Mouse (Mus musculus) left cerebral cortex, adult 2 months (tissue): Measurements from ENCODE around the gene Idh3g. TPM values are rescaled to one million over a fixed set of nuclear protein-coding genes. Genes with fewer than 3 reads are reported as not detected.
A peak's percentile ranks its signal among the peaks of the same experiment; 100 is the strongest.

Source experiments
- DNase-seq, 2 experiments: peaks; one replicate each; pipeline ENCODE4 v3.0.0; 2021 to 2022; ENCODE audit warnings: low spot score in 2 of 2, mixed read lengths in 1 of 2; ENCODE audit errors: extremely low spot score in 1 of 2
- H3K27ac ChIP-seq: fragments of 200-600 bp; 2 replicates; pipeline ENCODE4 v1.8.1; 2022
- H3K4me3 ChIP-seq: fragments of 200-600 bp; 2 replicates; pipeline ENCODE4 v1.8.1; 2022
- CTCF ChIP-seq: fragments of 200-600 bp; IDR thresholded peaks from 2 replicates; pipeline ENCODE4 v1.8.1; 2022; ENCODE audit warnings: antibody characterized with exemption, mild to moderate bottlenecking, moderate library complexity
- intact Hi-C: fragments of 180-260 bp; cut with DNase I; formaldehyde crosslinking; loops from one replicate; pipeline ENCODE4 v1.15.1; 2025
- long read RNA-seq, 2 experiments: library from polyadenylated mRNA; stranded (forward); transcript quantifications; one replicate each; pipeline ENCODE4 v2.0.0; 2021; ENCODE audit warnings: borderline mapping rate in 2 of 2
- total RNA-seq, 2 experiments: library from RNA; stranded (reverse); gene quantifications; 2 replicates each; pipeline ENCODE4 v1.2.3; 2021

Gene Idh3g
- total RNA-seq: 100 to 1,000 TPM; 194 to 201 TPM
- long read RNA-seq, experiment 1, partial matches to known transcripts: 5 of 90 reads
- long read RNA-seq, experiment 1, other reads (novel, unspliced or antisense): 83 of 90 reads
- long read RNA-seq, experiment 2, partial matches to known transcripts: 2 of 85 reads
- long read RNA-seq, experiment 2, other reads (novel, unspliced or antisense): 80 of 85 reads

DNA sequence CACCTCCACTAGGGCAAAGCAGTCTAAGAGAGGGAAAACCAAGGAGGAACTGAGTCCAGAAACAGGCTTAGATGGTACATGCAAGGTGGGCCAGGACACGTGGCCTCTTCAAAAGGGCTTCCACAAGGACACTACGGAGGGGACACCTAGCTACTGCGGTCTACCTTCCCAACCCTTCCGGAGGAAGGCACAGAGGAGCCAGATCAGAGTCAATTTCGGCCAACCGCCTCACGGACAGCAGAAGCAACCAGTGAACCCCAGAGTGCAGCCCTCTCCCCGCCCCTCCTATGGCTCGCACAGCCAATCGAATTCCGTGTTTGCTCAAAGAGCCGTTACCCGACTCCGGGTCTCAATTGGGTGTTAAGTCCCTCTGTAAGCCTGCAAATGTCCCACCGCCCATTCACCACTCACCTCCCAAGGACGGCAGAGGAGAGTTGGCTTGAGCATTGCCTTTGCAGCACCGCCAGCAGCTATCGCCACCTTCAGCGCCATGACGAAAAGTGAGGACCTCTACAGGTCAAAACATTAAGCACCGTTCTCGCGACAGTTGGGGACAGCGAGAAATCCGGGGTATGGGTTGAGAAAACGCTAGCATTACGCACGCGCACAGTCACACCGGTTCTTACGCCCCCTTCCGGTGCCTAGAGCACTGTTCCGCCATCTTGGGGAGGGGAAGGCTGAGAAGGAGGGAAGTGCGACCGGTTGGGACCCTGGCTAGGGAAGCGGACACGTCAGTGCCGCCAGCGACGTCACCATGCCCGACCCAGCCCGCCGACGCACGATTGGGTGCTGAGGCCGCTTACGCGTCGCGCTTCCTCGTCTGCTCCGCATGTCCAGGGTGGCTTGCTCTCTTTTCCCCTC lies at the start of gene Idh3g, which contains the start of gene Ssr4:
Gene Idh3g (minus strand): TSS at position 534 of the 861 bp plus-strand sequence.
Gene Ssr4 (plus strand): TSS at position 665 of the 861 bp plus-strand sequence.
- peak; percentile 44 for TF ChIP-seq CTCF
- DNase-seq: peak; percentile 86 to 89
- intact Hi-C loops: loop anchor here (5.0 kb wide), 1 partner anchor 136 kb away; the partner anchor contains the start of genes Arhgap4 and Naa10
- H3K4me3 ChIP-seq: peak within 1 kb of the TSS; percentile 67
- peak within 1 kb of the TSS; percentile 91 for H3K27ac ChIP-seq

DNA sequence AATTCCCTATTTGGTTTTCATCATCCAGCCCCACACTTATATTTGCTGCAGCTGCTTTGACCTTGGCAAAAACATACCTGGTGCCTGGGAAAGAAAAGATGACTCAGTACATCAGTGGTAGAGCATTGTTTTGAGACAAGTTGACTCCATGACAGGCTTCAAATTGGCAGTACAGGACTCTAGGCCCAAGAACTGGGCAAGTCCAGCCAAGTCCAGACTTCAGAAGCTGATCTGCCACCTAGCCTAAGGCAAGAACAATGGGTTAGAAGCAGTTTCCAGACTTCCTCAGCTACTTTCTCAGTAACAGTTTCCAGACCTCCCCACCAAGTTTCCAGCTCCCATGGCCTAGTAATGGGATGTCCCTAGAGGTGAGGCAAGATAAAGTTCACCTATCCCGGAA lies 49.0 kb upstream of the Idh3g start:
- Histone ChIP-seq H3K4me3 (no peak overlapping the region), H3K27ac (no peak overlapping the region)
- DNase-seq: no peak
- intact Hi-C loops: no loop called here
- no peak for TF ChIP-seq CTCF

GRCm38 (mm10) chrX:73824185-73825151 lies 37.8 kb upstream of the Idh3g start, which contains the start of gene Pdzd4:
Gene Pdzd4 (minus strand): TSS chrX:73824969.
- Histone ChIP-seq H3K27ac (peak within 1 kb of the TSS; percentile 89), H3K4me3 (peak within 1 kb of the TSS; percentile 54)
- TF ChIP-seq CTCF: no peak
- peak; percentile 48 to 68 for DNase-seq
- intact Hi-C loops: no loop called here

GRCm38 (mm10) chrX:73823747-73824146 lies 37.0 kb upstream of the Idh3g start:
- DNase-seq: no peak
- Histone ChIP-seq H3K4me3 (peak overlapping the region; percentile 54), H3K27ac (no peak overlapping the region; the same call in 1 of the 2 replicates)
- intact Hi-C loops: no loop called here
- no peak for TF ChIP-seq CTCF

DNA sequence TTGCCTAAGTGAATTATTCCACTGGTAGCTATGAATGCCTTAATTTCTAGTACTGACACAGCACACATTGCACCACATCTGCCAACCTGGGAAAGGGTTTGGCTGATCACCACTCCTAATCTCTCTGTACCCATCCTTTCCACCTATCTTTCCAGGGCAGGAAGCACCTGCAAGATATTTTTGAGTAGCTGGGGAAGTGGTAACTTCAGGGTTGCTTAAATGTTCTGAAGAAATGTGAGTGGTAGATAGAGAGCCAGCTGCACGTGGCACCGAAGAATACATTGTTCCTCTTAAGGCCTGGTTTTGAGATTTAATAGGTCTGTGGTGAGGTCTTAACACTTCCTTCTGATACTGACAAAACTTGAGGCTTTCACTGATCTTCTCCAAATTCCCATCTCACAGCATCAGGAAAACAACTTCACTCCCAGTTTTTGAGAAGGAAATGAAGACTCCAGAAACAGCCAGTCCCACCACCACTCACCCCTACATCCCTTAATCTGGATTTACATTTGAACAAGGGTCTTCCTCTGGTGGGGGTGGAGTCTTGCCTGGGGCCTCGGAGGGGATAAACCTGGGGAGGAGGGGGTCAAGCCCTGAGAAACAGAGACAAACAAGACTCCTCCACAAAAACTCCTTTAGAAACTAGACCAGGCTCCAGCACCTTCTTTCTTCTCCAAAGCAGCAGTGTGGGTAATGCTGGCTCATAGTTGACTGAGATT lies 30.1 kb upstream of the Idh3g start:
- no peak for TF ChIP-seq CTCF
- Histone ChIP-seq H3K27ac (no peak overlapping the region), H3K4me3 (no peak overlapping the region)
- DNase-seq: no peak
- intact Hi-C loops: no loop called here

DNA sequence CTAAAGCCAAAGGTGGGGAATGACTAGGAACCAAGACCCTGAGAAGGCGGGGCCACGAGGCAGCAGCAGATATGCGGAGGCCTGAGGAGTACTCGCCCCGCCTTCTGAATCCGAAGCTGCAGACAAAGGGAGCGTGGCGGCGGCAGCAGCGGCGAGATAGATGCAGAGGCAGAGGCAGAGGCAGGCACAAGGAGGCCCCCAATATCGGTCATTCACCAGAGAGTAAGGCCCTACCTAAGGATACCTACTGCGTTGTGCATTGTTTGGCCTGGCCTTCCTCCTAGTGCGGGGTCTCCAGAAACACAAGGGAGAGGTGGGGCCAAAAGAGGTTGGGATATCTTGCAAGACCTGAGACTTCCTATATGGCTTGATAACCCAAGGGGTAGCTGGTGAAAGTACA lies 28.4 kb upstream of the Idh3g start:
- Histone ChIP-seq H3K4me3 (no peak overlapping the region), H3K27ac (no peak overlapping the region)
- TF ChIP-seq CTCF: no peak
- intact Hi-C loops: no loop called here
- DNase-seq: no peak

DNA sequence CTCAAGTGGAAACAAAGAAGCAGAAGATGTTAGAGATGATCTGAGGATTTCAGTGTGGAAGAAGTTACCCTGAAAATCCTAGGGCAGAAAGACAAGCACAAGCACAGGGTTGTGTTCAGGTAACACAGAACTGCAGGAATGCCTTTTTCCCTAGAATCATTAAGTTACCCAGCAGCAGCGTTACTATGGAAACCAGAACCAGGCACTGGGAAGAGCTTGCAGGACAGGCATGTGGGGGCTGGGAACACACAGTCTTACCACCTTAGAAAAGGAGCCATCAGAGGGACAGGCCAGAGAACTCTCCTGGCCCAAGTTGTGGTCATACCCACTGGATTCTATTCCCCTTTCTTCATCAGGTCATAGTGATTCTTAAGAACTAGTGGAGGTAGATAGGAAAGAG lies 19.1 kb upstream of the Idh3g start:
- intact Hi-C loops: no loop called here
- H3K4me3 ChIP-seq: no peak overlapping the region
- no peak for DNase-seq
- TF ChIP-seq CTCF: no peak
- no peak overlapping the region for H3K27ac ChIP-seq

GRCm38 (mm10) chrX:73798502-73798901 lies 11.8 kb upstream of the Idh3g start:
- Histone ChIP-seq H3K27ac (no peak overlapping the region), H3K4me3 (no peak overlapping the region)
- TF ChIP-seq CTCF: peak; percentile 66
- intact Hi-C loops: loop anchor here (2.0 kb wide), 1 partner anchor 96 kb away; no protein-coding TSS in a partner anchor
- DNase-seq: peak; percentile 43 to 49

- Histone ChIP-seq H3K27ac (no peak overlapping the region), H3K4me3 (no peak overlapping the region)
- intact Hi-C loops: no loop called here
- no peak for TF ChIP-seq CTCF
- DNase-seq: no peak
Measured at GRCm38 (mm10) chrX:73797511-73797910, 10.8 kb upstream of the Idh3g start.

DNA sequence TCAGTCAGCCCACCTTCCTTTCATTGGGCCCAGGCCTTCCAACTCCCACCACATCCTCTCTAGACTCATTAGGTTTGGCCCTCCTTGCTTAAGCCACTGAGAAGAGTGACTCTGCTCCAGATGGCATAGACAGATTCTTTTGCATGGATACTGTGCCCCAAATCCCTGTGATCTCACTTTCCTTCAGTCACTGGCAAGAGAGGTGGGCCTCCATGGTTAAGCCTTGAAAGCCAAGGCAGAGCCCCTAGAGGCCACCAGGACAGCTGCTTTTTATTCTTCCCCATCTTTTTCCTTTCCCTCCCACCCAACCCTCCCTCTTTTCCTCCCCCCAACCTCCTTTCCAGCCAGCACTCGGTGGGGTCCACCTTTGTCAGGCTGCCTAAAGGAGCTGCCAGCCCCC lies 6.8 kb upstream of the Idh3g start:
- H3K27ac ChIP-seq: no peak overlapping the region
- TF ChIP-seq CTCF: no peak
- no peak for DNase-seq
- no peak overlapping the region for H3K4me3 ChIP-seq
- intact Hi-C loops: no loop called here

DNA sequence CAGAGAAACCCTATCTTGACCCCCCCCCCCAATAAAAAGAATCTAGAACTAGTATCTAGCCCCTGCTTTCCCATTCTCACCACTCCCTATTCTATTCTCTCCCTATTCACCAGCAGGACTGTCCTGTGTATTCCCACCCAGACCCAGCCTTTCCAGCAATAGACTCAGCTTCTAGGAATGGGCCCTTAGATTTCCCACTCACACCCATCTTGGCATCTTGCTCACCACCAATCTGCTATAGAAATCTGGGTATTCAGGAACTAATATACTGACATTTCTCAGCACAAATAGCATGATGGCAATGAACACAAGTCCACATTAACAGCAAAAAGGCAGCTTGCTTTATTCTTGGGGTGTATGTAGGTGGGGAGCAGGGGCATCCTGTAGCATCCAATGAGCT lies 6.3 kb upstream of the Idh3g start:
- Histone ChIP-seq H3K27ac (no peak overlapping the region), H3K4me3 (no peak overlapping the region)
- intact Hi-C loops: no loop called here
- no peak for DNase-seq
- no peak for TF ChIP-seq CTCF
